Mouse (Mus musculus): ENCODE measurements around the gene Anln.

Anln gene

DNA sequence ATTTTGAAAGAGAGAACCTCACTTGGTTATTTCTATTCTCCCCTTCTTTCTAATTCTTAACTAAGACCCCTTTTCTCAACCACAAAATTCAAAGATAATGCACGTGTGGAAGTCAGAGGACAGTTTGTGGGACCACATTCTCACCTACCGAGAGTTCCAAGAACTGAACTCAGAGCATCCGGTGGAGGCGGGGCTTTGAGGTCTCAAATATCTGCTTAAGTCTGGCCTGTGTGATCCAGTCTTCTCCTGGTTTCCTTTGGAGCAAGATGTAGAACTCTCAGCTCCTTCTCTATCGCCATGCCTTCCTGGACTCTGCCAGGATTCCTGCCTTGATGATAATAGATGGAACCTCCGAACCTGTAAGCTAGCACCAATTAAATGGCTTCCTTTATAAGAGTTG lies 13.0 kb upstream of the Anln start:
- no peak for DNase-seq (ENCODE audit: low read depth, low spot score)

DNA sequence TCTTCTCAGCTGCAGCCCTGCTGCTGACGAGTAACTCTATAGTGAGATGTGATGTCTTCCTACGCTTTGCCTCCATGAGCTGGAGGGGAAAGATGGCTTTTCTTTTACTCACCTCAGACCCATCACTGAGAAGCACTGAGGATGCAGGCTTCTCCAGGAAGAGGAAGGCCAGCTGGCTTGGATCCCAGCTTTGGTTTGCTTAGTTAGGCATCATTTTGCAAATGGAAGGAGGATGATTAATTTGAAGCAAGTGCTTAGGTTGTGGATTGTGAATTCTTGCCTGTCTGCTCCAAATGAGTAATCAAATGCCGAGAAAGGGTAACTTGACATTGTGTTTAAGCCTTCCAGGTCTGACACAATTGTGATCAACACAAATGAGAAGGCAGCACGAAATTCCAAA lies 10.0 kb upstream of the Anln start:
- DNase-seq (ENCODE audit: low read depth, low spot score): no peak

DNA sequence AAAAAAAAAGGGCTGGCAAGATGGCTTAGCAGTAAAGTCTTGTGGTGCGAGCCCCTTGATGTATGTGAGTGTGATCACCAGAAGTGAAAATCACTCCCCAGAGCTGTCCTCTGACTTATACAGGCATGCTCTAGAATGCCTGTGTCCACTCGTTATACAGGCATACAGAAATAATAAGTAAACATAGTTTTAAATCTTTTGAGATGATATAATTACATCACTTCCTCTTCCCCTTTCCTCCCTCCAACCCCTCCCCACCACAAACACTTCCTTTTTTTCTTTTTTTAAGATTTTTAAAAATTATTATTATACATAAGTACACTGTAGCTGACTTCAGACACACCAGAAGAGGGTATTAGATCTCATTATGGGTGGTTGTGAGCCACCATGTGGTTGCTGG lies 5.7 kb upstream of the Anln start:
- DNase-seq (ENCODE audit: low read depth, low spot score): no peak

- no peak for DNase-seq (ENCODE audit: low read depth, low spot score)
Measured at GRCm38 (mm10) chr9:22390390-22390789, 1.4 kb upstream of the Anln start.

- no peak for DNase-seq (ENCODE audit: low read depth, low spot score)
Measured at GRCm38 (mm10) chr9:22389736-22390245, 803 bp upstream of the Anln start.

DNA sequence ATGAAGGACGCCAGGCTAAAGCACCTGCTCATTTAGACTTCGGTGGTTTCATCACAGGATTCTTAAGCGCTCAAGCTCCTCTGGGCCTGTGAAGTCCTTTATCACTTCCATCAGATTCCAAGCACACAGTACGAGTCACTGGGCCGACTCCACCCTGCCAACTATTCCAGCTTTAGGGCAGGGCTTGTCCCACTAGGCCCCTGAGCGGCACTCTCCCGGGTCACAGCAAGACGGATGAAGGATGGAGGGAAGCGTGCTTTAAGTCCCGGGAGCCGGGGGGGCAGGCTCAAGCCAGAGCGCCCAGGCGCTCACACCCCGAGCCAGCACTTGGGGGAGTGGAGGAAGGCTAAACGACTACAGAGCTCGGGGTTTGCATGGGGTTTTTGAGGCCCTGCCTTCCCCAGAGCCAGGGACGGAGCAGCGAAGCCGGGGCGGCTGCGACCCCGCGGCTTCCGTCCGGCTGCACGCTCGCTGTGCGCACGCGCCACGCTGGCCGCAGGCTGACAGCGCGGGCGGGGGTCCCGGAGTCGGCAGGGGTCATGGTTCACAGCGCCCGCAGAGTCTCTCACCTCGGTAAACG lies 497 bp downstream of the Anln start:
- DNase-seq (ENCODE audit: low read depth, low spot score): no peak

GRCm38 (mm10) chr9:22387901-22388300 lies 1.1 kb downstream of the Anln start:
- no peak for DNase-seq (ENCODE audit: low read depth, low spot score)

GRCm38 (mm10) chr9:22385890-22386289 lies 3.1 kb downstream of the Anln start:
- DNase-seq (ENCODE audit: low read depth, low spot score): no peak

DNA sequence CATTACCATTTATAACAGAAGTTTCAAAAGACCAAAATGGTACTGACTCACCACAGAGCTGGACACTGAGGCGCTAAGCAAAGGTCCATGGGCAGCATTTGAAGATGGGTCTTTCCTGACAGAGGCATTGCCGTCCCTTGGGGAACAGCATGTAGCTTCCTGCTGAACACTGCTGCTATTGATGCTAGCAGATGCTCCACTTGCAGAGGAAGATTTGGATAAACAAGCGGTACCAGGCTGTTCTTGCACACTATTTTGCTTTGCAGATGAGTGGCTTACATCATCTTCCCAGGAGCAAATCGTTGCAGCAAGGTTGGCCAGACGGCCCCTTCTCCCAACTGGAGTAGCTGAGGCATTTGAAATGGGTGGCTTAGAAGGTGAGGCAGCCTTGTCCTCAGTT lies 12.9 kb downstream of the Anln start:
- no peak for DNase-seq (ENCODE audit: low read depth, low spot score)

- no peak for DNase-seq (ENCODE audit: low read depth, low spot score)
Measured at GRCm38 (mm10) chr9:22372760-22373159, 16.2 kb downstream of the Anln start.

DNA sequence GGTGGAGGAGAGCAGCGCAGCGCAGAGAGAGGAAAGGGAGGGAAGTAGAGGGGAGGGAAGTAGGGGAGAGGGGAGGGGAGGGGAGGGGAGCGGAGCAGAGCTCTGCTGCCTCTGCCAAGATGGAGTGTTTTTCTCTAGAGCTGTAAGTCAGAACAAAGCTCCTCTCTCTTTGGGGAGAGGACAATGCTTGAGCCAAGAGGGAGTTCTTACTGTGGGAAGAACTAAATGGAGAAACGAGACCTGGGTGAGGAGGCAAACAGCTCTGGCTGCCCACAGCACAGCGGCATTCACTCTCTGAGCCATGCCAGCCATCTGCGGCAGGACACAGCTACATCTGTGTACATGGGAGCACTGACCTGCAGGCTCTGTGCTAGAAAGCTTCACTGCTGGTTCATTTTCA lies 21.0 kb downstream of the Anln start:
- DNase-seq (ENCODE audit: low read depth, low spot score): no peak

DNA sequence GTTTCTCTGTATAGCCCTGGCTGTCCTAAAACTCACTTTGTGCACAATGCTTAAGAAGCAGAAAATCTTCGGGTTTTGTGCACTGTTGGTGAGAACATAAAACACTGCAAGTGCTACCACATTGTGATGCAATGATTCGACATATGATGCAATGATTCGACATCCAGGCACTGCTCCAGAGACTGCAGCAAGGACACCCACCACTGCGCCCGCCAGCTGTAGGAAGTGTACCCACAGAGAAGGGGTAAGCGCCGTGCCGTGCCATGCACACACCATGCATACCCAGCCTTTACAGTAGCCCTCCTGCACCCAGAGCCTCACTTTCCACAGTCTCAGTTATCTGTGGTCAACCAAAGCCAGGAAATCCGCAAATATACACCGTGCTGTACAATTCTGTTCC lies 22.4 kb downstream of the Anln start:
- DNase-seq (ENCODE audit: low read depth, low spot score): no peak

DNA sequence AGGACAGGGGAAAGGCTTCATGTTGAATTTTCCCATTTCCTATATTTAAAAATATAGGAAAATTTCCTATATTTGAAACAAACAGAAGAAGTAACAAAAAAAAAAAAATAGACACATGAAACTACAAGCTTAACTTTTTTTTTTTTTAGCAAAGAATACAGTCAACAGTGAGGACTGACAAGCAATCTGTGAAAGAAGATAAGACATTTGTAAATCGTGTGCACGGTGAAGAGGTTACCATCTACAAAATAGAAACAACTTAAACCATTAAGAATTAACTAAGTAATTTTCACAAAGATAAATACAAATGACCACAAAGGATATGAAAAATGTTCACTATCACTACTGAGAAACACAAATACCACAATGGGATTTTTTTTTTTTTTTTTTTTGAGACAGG lies 22.8 kb downstream of the Anln start:
- DNase-seq (ENCODE audit: low read depth, low spot score): no peak

GRCm38 (mm10) chr9:22360916-22361315 lies 28.1 kb downstream of the Anln start:
- DNase-seq (ENCODE audit: low read depth, low spot score): no peak

- DNase-seq (ENCODE audit: low read depth, low spot score): peak; percentile 1
Measured at GRCm38 (mm10) chr9:22355919-22356318, 33.1 kb downstream of the Anln start.

GRCm38 (mm10) chr9:22353901-22354300 lies 35.1 kb downstream of the Anln start:
- DNase-seq (ENCODE audit: low read depth, low spot score): no peak

- no peak for DNase-seq (ENCODE audit: low read depth, low spot score)
Measured at GRCm38 (mm10) chr9:22353465-22353864, 35.5 kb downstream of the Anln start.

DNA sequence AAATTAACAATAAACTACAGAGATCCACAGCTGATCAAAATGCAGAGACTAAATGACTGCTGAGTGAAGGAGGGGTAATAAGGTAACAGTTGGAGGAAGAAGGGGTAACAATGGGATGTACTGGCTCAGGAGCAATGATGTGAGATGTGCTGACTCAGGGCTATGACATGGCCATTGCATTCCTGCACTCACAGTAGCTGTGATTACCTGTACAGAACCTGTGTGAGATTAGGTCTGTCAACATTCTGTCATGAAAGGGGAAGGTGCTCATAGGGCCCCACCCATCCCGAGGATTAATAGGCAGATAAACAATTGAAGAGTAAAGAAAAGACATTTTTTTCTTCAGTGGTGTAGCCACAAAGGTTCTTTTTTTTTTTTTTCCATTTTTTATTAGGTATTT lies 48.7 kb downstream of the Anln start:
- DNase-seq (ENCODE audit: low read depth, low spot score): no peak

DNA sequence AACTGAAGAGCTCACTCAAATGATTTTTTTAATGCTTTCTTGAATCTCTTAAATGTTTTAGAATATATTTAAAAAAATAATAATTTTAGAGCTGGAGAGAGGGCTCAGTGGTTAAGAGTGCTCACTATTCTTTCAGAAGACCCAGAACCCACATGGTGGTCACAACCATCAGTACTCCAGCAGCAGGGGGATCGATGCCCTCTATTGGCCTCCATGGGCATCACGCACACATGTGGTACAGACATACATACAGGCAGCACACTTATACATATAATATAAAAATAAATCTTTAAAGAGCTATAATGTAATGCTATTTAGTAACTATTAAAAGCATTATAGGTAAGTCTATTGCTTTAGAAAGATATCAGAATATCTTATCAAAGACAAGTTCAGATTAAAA lies 51.8 kb downstream of the Anln start:
- no peak for DNase-seq (ENCODE audit: low read depth, low spot score)

DNA sequence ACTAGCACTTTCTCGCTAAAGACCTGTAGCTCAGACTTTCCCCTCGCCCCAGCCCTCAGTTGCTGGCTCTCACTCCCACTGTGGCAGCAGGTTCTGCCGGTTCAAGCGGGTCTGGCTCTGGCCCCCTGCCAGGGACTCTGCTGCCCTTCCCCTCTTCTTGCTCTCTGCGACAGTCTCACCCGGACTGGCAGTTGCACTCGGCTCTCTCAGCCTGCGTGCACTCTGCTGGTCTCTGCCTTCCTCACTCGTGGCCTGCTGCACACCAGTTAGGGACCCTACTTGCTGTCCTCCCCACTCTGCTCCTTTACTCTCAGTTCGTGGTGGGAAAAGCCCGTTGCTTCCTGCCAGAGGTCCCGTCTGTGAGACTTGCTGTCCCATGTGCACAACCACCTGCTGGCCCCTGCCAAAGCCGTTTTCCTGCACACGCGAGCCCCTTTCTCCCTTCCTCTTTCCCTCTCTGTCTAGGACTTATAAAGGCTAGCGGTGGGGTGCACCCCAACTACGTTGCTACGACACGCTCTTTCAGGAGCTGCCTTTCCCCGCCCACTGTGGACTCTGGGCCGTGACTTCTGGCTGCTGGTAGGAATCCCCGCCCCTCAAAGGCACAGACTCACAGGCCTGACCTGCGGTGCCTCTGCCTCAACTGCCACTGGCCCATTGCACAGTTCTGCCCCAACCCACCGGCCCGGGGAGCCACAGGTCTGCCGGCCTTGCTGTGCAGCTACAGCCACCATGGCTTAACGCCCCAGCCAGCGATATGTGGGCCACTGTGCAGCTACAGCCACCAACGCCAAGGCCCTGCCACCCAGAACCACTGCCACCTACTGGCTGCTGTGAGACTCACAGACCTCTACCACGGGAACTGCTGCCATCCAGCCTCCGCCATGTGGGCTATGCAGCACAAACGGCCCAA lies 61.3 kb downstream of the Anln start:
- no peak for DNase-seq (ENCODE audit: low read depth, low spot score)

- DNase-seq (ENCODE audit: low read depth, low spot score): no peak
Measured at GRCm38 (mm10) chr9:22327099-22327474, 61.9 kb downstream of the Anln start.

DNA sequence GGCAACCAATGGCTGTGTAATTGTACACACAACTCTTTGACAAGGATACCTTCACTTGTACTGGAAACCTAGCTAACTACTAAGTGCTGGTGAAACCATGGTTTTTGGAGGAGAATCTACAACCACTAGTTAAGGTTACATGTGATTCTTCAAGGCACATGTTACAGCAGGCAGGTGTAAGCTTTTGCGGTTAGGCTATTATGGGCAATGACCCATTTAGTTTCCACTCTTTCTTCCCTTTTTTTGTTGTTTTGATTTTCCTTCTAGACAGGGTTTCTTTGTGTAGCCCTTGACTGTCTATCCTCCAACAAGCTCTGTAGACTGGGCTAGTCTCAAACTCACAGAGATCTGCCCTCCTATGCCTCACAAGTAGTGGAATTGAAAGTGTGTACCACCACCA lies 64.4 kb downstream of the Anln start:
- DNase-seq (ENCODE audit: low read depth, low spot score): no peak

Data from brain, embryonic 18.5 days (tissue).